Mouse (Mus musculus) E14TG2a.4 (cell line): ENCODE results near the gene C3.

Experiments used
- CTCF ChIP-seq: conservative IDR thresholded peaks from 2 replicates; pipeline ENCODE4 v1.5.1; 2014; ENCODE audit warnings: low read length
- NANOG ChIP-seq: IDR thresholded peaks from 2 replicates; pipeline ENCODE4 v1.6.1; 2014; ENCODE audit warnings: borderline replicate concordance, low read length, mixed read lengths

DNA sequence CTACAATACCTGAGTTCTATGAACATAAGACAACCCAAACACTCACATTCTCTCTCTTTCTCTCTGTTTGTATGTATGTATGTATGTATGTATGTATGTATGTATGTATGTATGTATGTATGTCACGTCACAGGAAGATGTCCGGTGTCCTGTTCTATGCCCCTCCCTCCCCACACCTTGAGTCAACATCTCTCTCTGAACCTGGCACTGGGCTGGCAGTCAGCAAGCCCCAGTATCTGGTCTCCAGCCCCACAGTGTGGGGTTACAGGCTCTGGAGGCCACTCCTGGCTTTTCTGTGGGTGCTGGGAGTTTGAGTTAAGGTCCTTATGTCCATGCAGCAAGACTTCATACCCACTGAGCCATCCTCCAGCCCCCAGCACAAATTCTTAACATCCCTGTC is 468 bp downstream of the C3 start:
- no peak for TF ChIP-seq CTCF
- no peak for TF ChIP-seq NANOG
